Mouse (Mus musculus): Measurements from ENCODE around the gene Meox1.

Meox1 gene

GRCm38 (mm10) chr11:101849286-101849685, 44.9 kb downstream of the Meox1 start:
- no peak for DNase-seq (ENCODE audit: low read depth)

- no peak for DNase-seq (ENCODE audit: low read depth)
Measured at GRCm38 (mm10) chr11:101847509-101847908, 46.7 kb downstream of the Meox1 start.

DNA sequence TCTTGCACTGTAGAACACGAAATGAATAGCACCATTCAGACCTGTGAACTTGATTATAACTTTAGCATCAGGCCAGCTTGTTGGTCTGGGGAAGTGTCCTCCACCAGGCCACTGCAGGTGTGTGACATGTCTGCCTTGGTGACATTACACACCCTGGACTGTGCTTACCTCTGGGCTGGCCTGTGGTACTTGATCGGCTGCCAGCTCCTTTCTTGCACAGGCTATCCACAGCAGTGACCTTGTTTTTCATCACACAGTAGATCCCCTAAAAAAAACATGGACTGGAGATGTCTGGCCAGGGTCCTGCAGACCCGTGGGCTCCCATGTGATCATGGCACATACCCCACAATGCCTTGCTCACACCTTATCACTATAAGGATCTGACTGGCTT, 51.4 kb downstream of the Meox1 start:
- no peak for DNase-seq (ENCODE audit: low read depth)

GRCm38 (mm10) chr11:101841998-101842772, 52.0 kb downstream of the Meox1 start:
- no peak for DNase-seq (ENCODE audit: low read depth)

DNA sequence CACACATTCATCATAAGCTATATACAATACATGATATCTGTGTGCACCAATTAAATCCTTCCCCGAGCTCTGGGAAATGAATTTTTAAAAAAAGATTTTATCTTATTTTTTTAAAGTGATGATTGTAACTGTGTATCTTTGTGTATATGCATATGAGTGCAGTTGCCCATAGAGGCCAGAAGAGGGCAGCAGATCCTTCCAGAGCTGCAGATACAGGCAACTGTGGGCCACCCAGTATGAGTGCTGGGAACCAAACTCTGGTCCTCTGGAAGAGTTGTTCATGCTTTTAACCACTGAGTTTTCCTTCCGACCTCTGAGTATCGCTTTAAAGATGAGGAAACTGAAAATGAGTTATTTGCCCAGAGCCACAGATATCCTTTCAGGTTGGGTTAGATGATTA, 53.8 kb downstream of the Meox1 start:
- DNase-seq (ENCODE audit: low read depth) = no peak

DNA sequence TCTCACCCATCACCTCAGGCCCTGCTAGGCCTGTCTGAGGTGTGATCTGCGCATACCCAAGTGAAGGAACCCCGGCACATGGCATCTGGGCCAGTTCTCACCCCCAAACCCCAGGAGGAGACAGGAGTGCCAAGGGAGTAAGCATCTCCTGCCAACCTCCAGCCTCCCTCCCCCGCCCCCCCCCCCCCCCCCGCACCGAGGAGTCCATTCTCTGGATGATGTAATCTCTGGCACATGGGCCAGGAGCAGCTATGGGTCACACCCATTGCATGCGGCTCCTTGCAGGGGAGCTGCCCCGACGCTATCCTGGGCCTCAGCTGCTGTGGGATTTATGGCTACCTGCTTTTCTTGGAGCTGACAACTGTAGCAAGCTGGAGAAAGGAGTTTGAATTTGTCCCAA, 54.7 kb downstream of the Meox1 start:
- DNase-seq (ENCODE audit: low read depth) = no peak

GRCm38 (mm10) chr11:101832001-101832400, 62.2 kb downstream of the Meox1 start:
- DNase-seq (ENCODE audit: low read depth) = no peak

- no peak for DNase-seq (ENCODE audit: low read depth)
Measured at GRCm38 (mm10) chr11:101830616-101831015, 63.6 kb downstream of the Meox1 start.

- no peak for DNase-seq (ENCODE audit: low read depth)
Measured at GRCm38 (mm10) chr11:101830112-101830511, 64.1 kb downstream of the Meox1 start.

GRCm38 (mm10) chr11:101828718-101829117, 65.5 kb downstream of the Meox1 start:
- DNase-seq (ENCODE audit: low read depth) = no peak
